Mouse (Mus musculus) lung, adult 2 months (tissue): ENCODE data around the gene Cdcp2.

Experiments
- CTCF ChIP-seq: fragments of 200-500 bp; IDR thresholded peaks from 2 replicates; pipeline ENCODE4 v1.5.1; 2011; ENCODE audit warnings: mild to moderate bottlenecking, low read length, control low read depth; ENCODE audit not compliant: insufficient read depth
- POLR2A ChIP-seq: fragments of 200-500 bp; IDR thresholded peaks from 2 replicates; pipeline ENCODE4 v1.6.1; 2011; ENCODE audit warnings: low read depth, mild to moderate bottlenecking, control low read depth, low read length, borderline replicate concordance; ENCODE audit errors: extremely low read depth

- no peak for TF ChIP-seq POLR2A
- TF ChIP-seq CTCF, result no peak
These were observed 37.9 kb upstream of the Cdcp2 start for GRCm38 (mm10) chr4:107058781-107059180.
